20 mouse cellular contexts compared by ENCODE assay signal in genomic region chr15:84328870-84329269, GRCm38 (mm10). TPM values are rescaled to one million over a fixed set of nuclear protein-coding genes. Genes with fewer than 3 reads are reported as not detected.
DNase-seq lines count a peak whose midpoint lies in the region; ATAC-seq and TF ChIP-seq lines count a peak whose summit lies in the region.
"Had no signal": no experiment of that assay in that cellular context is flagged by ENCODE, and none has a peak within 500 bp of the region (broad histone marks: within the 10 kb centered on the region; RNA-seq: fewer than 3 reads in every experiment).

No protein-coding gene starts in this region.

- peaks cover 19% of the 10 kb centered on the region; the same call in 1 of the 2 replicates for H3K27me3 ChIP-seq in midbrain, embryonic 10.5 days (ENCODE audit: low read depth, poor library complexity, severe bottlenecking)
- H3K27me3 ChIP-seq in midbrain, embryonic 16.5 days (ENCODE audit: control insufficient read depth, insufficient read depth, low read depth, low read length): no peaks in the 10 kb centered on the region
- H3K27me3 ChIP-seq in myocyte (ENCODE audit: control insufficient read depth, insufficient read depth, insufficient read length): peaks cover 13% of the 10 kb centered on the region
- H3K27me3 ChIP-seq: embryonic facial prominence, embryonic 12.5 days; forebrain, embryonic 13.5 days had no signal

- no peak overlapping the region for H3K4me3 ChIP-seq in midbrain, embryonic 10.5 days
- no peak overlapping the region for H3K4me3 ChIP-seq in midbrain, embryonic 16.5 days (ENCODE audit: low read depth, low read length)
- no peak overlapping the region for H3K4me3 ChIP-seq in myocyte
- H3K4me3 ChIP-seq: embryonic facial prominence, embryonic 12.5 days; forebrain, embryonic 13.5 days; heart, adult 2 months; hindbrain, embryonic 12.5 days had no signal

- H3K9me3 ChIP-seq in midbrain, embryonic 10.5 days (replicated peaks): no peaks in the 10 kb centered on the region
- H3K9me3 ChIP-seq in midbrain, embryonic 16.5 days (replicated peaks; ENCODE audit: control insufficient read depth, low read length, poor library complexity, severe bottlenecking): no peaks in the 10 kb centered on the region
- H3K9me3 ChIP-seq: embryonic facial prominence, embryonic 12.5 days; forebrain, embryonic 13.5 days; hindbrain, embryonic 12.5 days had no signal

- 86% methylated on average over 10 of the region's 10 CpGs for WGBS in midbrain, embryonic 10.5 days
- 80% methylated on average over 10 of the region's 10 CpGs for WGBS in midbrain, embryonic 16.5 days

- H3K79me2 ChIP-seq in myocyte (ENCODE audit: control insufficient read depth, insufficient read depth): no peaks in the 10 kb centered on the region

- H3ac ChIP-seq in myocyte (ENCODE audit: control insufficient read depth, insufficient read length): no peak overlapping the region

- no peak for TF ChIP-seq POLR2A in myocyte (IDR thresholded peaks at IDR 0.05; ENCODE audit: insufficient read length, low read depth)

- H3K4me2 ChIP-seq in midbrain, embryonic 16.5 days (ENCODE audit: low read length): no peak overlapping the region
- no peak overlapping the region for H3K4me2 ChIP-seq in myocyte (ENCODE audit: low read depth)
- H3K4me2 ChIP-seq: embryonic facial prominence, embryonic 12.5 days; forebrain, embryonic 13.5 days; heart, embryonic 11.5 days; hindbrain, embryonic 12.5 days had no signal

- peaks cover 31% of the 10 kb centered on the region for H3K4me1 ChIP-seq in midbrain, embryonic 10.5 days
- no peaks in the 10 kb centered on the region for H3K4me1 ChIP-seq in midbrain, embryonic 16.5 days (ENCODE audit: control insufficient read depth, insufficient read depth, low read length)
- H3K4me1 ChIP-seq: embryonic facial prominence, embryonic 12.5 days had no signal

- no peak for DNase-seq in midbrain, embryonic 10.5 days (ENCODE audit: low spot score)
- peak; percentile 59 for DNase-seq in thymus, postnatal 14 days
- DNase-seq in thymus, adult 18-20 months: no peak
- no peak for DNase-seq in urinary bladder, postnatal 25 days (ENCODE audit: low spot score)
- DNase-seq: adrenal gland, adult 8-10 months; adrenal gland, postnatal 36 days; cerebellum, adult 2 months; cerebellum, postnatal 10 days; forebrain, postnatal 0 days; gastrocnemius, postnatal 14 days; heart, adult 2 months; heart, postnatal 36 days had no signal

- ATAC-seq in midbrain, embryonic 16.5 days: no peak
- ATAC-seq: forebrain, embryonic 13.5 days; forebrain, postnatal 0 days; hindbrain, postnatal 0 days had no signal

- H3K27ac ChIP-seq in midbrain, embryonic 10.5 days (replicated peaks): peak overlapping the region; percentile 52
- no peak overlapping the region for H3K27ac ChIP-seq in midbrain, embryonic 16.5 days (ENCODE audit: low read length)
- H3K27ac ChIP-seq: embryonic facial prominence, embryonic 12.5 days; forebrain, embryonic 13.5 days; heart, adult 2 months; hindbrain, embryonic 12.5 days; hindbrain, postnatal 0 days had no signal

- no peaks in the 10 kb centered on the region for H3K36me3 ChIP-seq in midbrain, embryonic 10.5 days
- H3K36me3 ChIP-seq in midbrain, embryonic 16.5 days (ENCODE audit: control insufficient read depth, insufficient read depth, low read length): no peaks in the 10 kb centered on the region
- H3K36me3 ChIP-seq in myocyte (ENCODE audit: control insufficient read depth, insufficient read depth): no peaks in the 10 kb centered on the region
- H3K36me3 ChIP-seq: embryonic facial prominence, embryonic 12.5 days; G1E; hindbrain, embryonic 12.5 days had no signal

- no peak overlapping the region for H3K9ac ChIP-seq in midbrain, embryonic 16.5 days (ENCODE audit: low read depth, low read length)
- H3K9ac ChIP-seq: embryonic facial prominence, embryonic 12.5 days; forebrain, embryonic 13.5 days; forebrain, postnatal 0 days; hindbrain, embryonic 12.5 days had no signal

TF ChIP-seq in myocyte, 11 proteins besides CTCF, POLR2A, EP300 and RAD21:
- TF ChIP-seq CEBPB (IDR thresholded peaks at IDR 0.05; ENCODE audit: insufficient read depth, poor library complexity, severe bottlenecking) (no peak), TCF12 (IDR thresholded peaks at IDR 0.05; ENCODE audit: insufficient read depth, poor library complexity, severe bottlenecking) (peak; percentile 73), E2F4 (IDR thresholded peaks at IDR 0.05; ENCODE audit: insufficient read depth) (no peak), POLR2AphosphoS2 (IDR thresholded peaks at IDR 0.05; ENCODE audit: insufficient read length, low read depth) (no peak), USF1 (IDR thresholded peaks at IDR 0.05; ENCODE audit: low read depth) (no peak), MYOG (IDR thresholded peaks at IDR 0.05; ENCODE audit: control insufficient read depth in 1 of 3, insufficient read depth in 1 of 3, insufficient read length in 2 of 3, low read depth in 2 of 3) (peak in 2 of 3 experiments; percentile 94 to 96), MAX (IDR thresholded peaks at IDR 0.05; ENCODE audit: low read depth) (no peak), TCF3 (IDR thresholded peaks at IDR 0.05; ENCODE audit: insufficient read length, low read depth) (peak; percentile 74), SRF (IDR thresholded peaks at IDR 0.05; ENCODE audit: control insufficient read depth, insufficient read length, low read depth) (no peak), MYOD1 (IDR thresholded peaks at IDR 0.05; ENCODE audit: control insufficient read depth in 1 of 3, insufficient read length in 2 of 3, low read depth in 2 of 3) (peak in 2 of 3 experiments; percentile 88 to 90), REST (IDR thresholded peaks at IDR 0.05; ENCODE audit: insufficient read depth, insufficient read length) (no peak)

RNA-seq across cellular contexts. Expression of gene Parvg, which starts 5.0 kb away (rescaled TPM):
- polyA plus RNA-seq in midbrain, embryonic 10.5 days (2016; fragmentation: Nextera tagmentation; extraction: Ambion mirVana): 0.89 and 1.0 TPM in 2 replicates
- polyA plus RNA-seq in midbrain, embryonic 16.5 days (2015; fragmentation: Nextera tagmentation; extraction: Ambion mirVana): 1.0 and 1.1 TPM in 2 replicates
- 0.95 TPM for polyA plus RNA-seq in myocyte (2012; fragmentation: generic; extraction: Trizol)
